Mouse (Mus musculus): ENCODE measurements around the gene Pdcd1lg2.
"Not testable (repeated sequence)": the region's sequence is repeated elsewhere in the genome, so short reads cannot be mapped to it uniquely, and the experiment has no call there.

The Pdcd1lg2 gene

DNA sequence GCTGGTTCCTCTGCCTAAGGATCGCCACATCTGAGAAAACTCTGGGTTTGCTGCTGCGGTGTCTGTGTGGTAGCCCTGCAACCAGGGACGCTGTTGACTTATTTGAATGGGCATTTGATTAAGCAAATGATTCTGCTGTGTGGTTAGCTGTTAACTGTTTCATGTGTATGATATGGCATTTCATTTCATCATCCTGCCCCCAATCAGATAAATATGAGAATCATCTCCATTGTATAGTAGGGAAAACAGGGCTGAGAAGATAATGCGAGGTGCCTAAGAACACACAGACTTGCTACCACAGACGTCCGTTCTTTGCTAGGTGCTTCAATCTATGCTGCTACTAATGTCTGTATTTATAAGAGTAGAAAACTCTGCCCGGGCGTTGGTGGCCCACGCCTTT is 26.3 kb upstream of the Pdcd1lg2 start:
- DNase-seq: no peak

GRCm38 (mm10) chr19:29384994-29385393 is 25.7 kb upstream of the Pdcd1lg2 start:
- no peak for DNase-seq

- no peak for DNase-seq
Measured at GRCm38 (mm10) chr19:29385822-29386221, 24.9 kb upstream of the Pdcd1lg2 start.

DNA sequence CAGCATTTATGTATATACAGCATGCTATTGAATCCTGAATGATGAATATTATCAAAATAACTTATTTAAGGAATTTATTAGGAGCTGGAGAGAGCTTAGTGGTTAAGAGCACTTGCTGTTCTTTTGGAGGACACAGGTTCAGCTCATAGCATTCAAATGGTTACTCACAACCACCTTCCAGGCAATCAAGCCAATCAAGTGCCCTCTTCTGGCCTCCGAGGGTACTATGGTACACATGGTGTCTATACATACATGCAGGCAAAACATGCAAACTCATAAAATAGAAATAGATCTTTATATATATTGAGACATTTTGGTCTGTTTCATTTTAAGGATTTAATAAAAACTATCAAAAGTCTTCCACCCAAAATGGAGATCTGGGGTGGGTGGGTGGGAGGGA is 21.9 kb upstream of the Pdcd1lg2 start:
- DNase-seq: no peak

GRCm38 (mm10) chr19:29390483-29390882 is 20.2 kb upstream of the Pdcd1lg2 start:
- no peak for DNase-seq

DNA sequence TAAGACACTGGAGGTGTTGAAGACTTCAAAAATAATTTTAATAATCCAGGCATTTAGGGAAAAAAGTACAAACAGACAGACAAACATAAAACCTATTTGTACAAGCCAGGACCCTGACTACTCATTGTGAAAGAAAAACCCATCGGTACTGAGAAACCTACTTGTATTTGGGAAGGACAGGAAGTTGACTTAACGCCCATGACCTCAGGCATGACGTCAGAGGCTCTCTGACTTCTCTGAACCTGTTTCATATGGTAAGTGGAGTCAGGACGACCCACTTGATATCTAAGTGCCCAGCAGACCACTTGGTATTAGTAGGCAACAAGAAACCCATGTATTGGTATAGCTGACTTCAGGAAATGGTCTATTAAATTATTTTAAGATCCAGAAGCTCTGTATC is 19.4 kb upstream of the Pdcd1lg2 start:
- DNase-seq: no peak

GRCm38 (mm10) chr19:29393333-29393732 is 17.4 kb upstream of the Pdcd1lg2 start:
- DNase-seq: no peak

- no peak for DNase-seq
Measured at GRCm38 (mm10) chr19:29394721-29395120, 16.0 kb upstream of the Pdcd1lg2 start.

GRCm38 (mm10) chr19:29396353-29396752 is 14.4 kb upstream of the Pdcd1lg2 start:
- no peak for DNase-seq

GRCm38 (mm10) chr19:29399786-29400185 is 10.9 kb upstream of the Pdcd1lg2 start:
- no peak for DNase-seq

DNA sequence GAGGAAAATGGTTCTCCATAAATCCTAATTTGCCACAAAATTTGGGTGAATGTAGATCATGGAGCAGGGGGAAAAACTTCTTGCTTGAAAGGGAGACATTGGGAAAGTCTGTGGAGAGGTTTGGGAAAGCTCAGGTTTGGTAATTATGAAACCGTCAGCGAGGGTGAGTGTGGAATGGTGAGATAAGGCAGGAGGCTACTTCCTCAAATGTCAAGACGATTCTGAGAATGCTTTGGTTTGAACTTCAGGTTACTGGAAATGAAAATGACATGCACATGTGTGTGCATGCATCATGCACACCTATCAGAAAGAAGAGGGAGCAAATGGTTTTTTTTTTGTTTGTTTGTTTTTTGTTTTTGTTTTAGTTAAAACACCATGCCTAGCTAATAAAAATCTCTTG is 10.3 kb upstream of the Pdcd1lg2 start:
- DNase-seq: no peak

DNA sequence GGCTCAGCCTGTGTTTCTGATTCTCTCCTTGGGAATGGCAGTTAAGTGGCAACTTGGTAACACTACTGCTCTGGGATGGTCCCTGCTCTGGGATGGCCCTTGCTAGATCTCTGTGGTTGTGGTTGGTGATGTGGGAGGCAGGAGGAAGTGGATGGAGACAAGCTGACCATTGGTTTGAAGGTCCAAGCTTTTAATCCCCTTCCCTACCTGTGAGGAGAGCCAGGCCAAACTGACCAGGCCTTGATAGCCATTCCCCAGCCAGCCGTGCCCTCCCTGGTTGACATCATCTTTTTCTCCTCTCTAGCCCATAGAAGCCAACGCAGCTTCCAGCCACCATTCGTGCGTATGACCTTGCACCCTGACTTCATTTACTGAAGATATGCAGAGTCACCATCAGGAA is 8.1 kb upstream of the Pdcd1lg2 start:
- no peak for DNase-seq

- no peak for DNase-seq
Measured at GRCm38 (mm10) chr19:29403251-29403650, 7.5 kb upstream of the Pdcd1lg2 start.

- no peak for DNase-seq
Measured at GRCm38 (mm10) chr19:29405388-29405787, 5.3 kb upstream of the Pdcd1lg2 start.

- no peak for DNase-seq
Measured at GRCm38 (mm10) chr19:29406042-29407017, 4.4 kb upstream of the Pdcd1lg2 start.

- DNase-seq: no peak
Measured at GRCm38 (mm10) chr19:29412476-29413420, 2.0 kb downstream of the Pdcd1lg2 start.

DNA sequence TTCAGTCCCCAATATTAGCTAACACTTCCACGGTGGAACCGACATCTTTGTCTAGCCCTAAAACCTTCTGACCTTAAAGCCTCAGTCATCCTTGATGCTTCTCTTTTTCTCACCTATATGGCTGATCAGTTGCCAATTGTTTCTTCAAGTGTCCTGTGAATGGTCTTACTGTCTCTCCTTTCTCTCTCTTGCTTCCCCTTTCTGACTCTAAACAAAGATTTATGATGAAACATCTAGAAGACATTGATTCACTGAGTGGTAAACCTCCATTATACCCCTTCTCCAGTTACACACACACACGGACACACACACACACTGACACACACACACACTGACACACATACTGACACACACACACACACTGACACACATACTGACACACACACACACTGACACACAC is 3.8 kb downstream of the Pdcd1lg2 start:
- DNase-seq: no peak

DNA sequence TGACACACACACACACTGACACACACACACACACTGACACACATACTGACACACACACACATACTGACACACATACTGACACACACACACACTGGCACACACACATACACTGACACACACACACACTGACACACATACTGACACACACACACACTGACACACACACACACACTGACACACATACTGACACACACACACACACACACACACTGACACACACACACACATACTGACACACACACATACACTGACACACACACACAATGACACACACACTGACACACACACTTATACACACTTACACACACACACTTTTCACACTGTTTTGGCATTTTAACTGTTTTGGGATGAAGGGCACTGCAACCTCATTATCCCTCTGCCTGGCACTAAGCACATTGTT is 4.2 kb downstream of the Pdcd1lg2 start:
- DNase-seq: not testable (repeated sequence)

DNA sequence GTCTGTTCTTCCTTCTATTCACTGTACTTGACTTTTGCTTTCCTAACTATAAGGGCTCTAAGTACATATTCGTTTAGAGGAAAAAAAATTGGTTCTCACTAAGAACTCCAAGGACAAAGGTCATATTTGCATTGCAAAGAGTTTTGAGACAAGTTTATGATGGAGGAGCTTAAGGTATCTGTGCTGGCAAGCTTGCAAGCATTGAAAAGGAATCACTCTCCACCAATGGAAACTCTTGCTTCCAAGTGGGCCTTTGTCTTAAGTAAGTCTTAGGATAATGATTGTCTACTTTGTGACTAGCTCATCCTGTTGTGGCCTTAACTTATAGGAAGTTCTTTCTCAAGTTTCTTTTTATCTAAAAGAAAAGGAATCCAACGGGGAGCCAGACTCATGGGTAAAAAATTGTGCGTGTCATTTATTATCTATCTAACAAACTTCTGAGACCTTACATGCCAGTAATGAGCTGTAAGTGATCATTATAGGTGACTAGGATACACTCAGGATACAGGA is 5.7 kb downstream of the Pdcd1lg2 start:
- no peak for DNase-seq

GRCm38 (mm10) chr19:29417188-29417587 is 6.5 kb downstream of the Pdcd1lg2 start:
- DNase-seq: no peak

- no peak for DNase-seq
Measured at GRCm38 (mm10) chr19:29417894-29418293, 7.2 kb downstream of the Pdcd1lg2 start.

DNA sequence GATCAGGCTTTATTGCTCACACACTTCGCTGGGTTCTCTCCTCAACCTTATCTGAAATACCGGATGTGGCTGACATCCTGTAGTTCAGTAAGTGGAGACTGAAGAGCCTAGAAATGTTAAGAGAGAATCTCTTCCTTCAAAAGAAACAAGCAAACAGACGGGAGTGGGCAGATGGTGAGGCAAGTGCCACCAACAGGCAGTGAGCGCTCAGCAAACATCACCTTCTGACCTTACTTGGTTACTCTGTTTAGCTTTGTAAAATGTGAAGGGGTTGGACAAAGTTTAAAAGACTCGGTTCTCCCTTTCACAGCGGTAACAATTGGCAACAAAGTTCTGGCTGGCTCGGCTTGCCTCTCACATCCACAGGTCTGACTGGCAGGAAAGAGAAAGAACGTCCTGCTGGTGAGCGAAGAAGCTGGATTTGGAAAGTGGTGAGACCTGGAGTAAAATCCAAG is 8.0 kb downstream of the Pdcd1lg2 start:
- peak; percentile 49 for DNase-seq

DNA sequence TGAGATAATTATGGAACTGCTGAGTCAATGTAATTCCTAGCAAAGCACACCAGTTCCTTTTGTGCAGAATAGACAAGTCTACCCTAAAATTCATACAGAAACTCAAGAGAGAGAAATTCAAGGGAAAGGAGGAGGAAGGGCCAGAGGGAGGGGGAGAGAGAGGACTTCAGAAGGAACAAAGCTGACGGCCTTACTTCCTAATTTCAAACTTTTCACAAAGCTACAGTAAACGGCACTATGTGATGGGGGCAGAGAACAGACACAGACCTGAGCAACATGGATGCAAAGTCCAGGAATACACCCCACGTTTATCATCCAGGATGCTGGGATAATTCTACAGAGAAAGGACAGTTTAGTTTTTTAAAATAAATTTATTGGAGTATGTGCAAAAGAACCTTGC is 8.8 kb downstream of the Pdcd1lg2 start:
- DNase-seq: no peak

Data from thymus, postnatal 25 days (tissue).